In the genomic region with DNA sequence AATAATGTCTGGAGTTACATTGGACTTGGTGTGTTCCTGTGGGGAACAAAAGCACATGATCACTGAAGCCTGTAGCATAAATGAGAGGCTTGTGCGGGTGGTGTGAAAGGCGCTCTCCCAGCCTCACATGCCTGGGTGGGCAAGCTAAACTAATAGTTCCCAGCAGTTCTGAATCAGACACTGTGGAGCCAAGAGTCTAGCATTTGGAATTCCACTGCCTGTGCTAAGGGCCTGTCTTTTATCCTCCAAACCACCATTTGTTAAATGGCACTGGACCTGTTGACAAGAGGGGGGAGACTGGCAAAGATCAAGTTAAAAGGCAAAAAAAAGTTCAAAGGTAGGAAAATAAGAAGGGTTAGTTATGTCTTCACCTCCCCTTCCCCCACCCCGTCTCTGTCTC, we compare ENCODE assay signal across 8 mouse cellular contexts. TPM values are rescaled to one million over a fixed set of nuclear protein-coding genes. Genes with fewer than 3 reads are reported as not detected.
DNase-seq lines count a peak whose midpoint lies in the region; ATAC-seq and TF ChIP-seq lines count a peak whose summit lies in the region.

No protein-coding gene starts in this region.

- no peak overlapping the region for H3K9ac ChIP-seq in heart, embryonic 13.5 days
- H3K9ac ChIP-seq in midbrain, postnatal 0 days (replicated peaks; ENCODE audit: low read length, poor library complexity, severe bottlenecking) = no peak overlapping the region

- intact Hi-C loops in heart, postnatal 36 days (cut with DNase I) = no loop called here

- no peak overlapping the region for H3K4me2 ChIP-seq in heart, embryonic 13.5 days
- no peak overlapping the region for H3K4me2 ChIP-seq in midbrain, postnatal 0 days (ENCODE audit: low read depth, low read length, poor library complexity, severe bottlenecking)

- no peak overlapping the region for H3K4me3 ChIP-seq in heart, embryonic 13.5 days
- H3K4me3 ChIP-seq in midbrain, postnatal 0 days (ENCODE audit: low read depth, low read length) = no peak overlapping the region

- ATAC-seq in heart, embryonic 13.5 days (ENCODE audit: extremely low read depth, insufficient number of reproducible peaks, low FRiP score, low TSS enrichment) = no peak
- no peak for ATAC-seq in midbrain, postnatal 0 days (ENCODE audit: low FRiP score)

- no peak for DNase-seq in heart, postnatal 36 days
- DNase-seq in brain, adult 2 months (ENCODE audit: low read depth, low spot score) = peak; percentile 52
- DNase-seq in forelimb bud, embryonic 11.5 days (ENCODE audit: low read depth, low spot score) = peak; percentile 71
- DNase-seq in midbrain, postnatal 0 days (ENCODE audit: low spot score) = peak; percentile 46
- DNase-seq in adrenal gland, postnatal 25 days = no peak
- DNase-seq in adrenal gland, adult (ENCODE audit: inconsistent age in 2 of 2, low spot score in 1 of 2) = no peak
- no peak for DNase-seq in lung, postnatal 14 days

- peak overlapping the region; percentile 75 for H3K27ac ChIP-seq in heart, embryonic 13.5 days (replicated peaks)
- no peak overlapping the region for H3K27ac ChIP-seq in midbrain, postnatal 0 days (ENCODE audit: low read depth, low read length)

- no peaks in the 10 kb centered on the region for H3K27me3 ChIP-seq in heart, embryonic 13.5 days (replicated peaks)
- no peaks in the 10 kb centered on the region for H3K27me3 ChIP-seq in midbrain, postnatal 0 days (ENCODE audit: insufficient read depth, low read length)

- peaks cover 39% of the 10 kb centered on the region for H3K4me1 ChIP-seq in heart, embryonic 13.5 days
- no peaks in the 10 kb centered on the region for H3K4me1 ChIP-seq in midbrain, postnatal 0 days (ENCODE audit: insufficient read depth, low read length)

- WGBS in heart, embryonic 13.5 days = 41% methylated on average over 3 of the region's 3 CpGs
- 50% methylated on average over 3 of the region's 3 CpGs for WGBS in midbrain, postnatal 0 days

- TF ChIP-seq CTCF in midbrain, postnatal 0 days (IDR thresholded peaks at IDR 0.05) = no peak

- no peaks in the 10 kb centered on the region for H3K9me3 ChIP-seq in heart, embryonic 13.5 days
- H3K9me3 ChIP-seq in midbrain, postnatal 0 days (ENCODE audit: low read length) = no peaks in the 10 kb centered on the region

- H3K36me3 ChIP-seq in heart, embryonic 13.5 days = peaks cover 10% of the 10 kb centered on the region
- H3K36me3 ChIP-seq in midbrain, postnatal 0 days (ENCODE audit: insufficient read depth, low read length) = no peaks in the 10 kb centered on the region

RNA-seq across cellular contexts. Expression of a gene that starts 18.3 kb away (rescaled TPM):
- 28.3 and 29.2 TPM in 2 replicates for polyA plus RNA-seq in heart, embryonic 13.5 days (2015; fragmentation: Nextera tagmentation; extraction: Ambion mirVana)
- total RNA-seq in heart, postnatal 36 days (2021) = 10 to 100 TPM; 13.7 to 15.9 TPM
- total RNA-seq in midbrain, postnatal 0 days (2014; rRNA removed) = 53.2 and 57.8 TPM in 2 replicates
- polyA plus RNA-seq in midbrain, postnatal 0 days (2015; fragmentation: Nextera tagmentation; extraction: Ambion mirVana) = 30.0 and 31.3 TPM in 2 replicates
- total RNA-seq in adrenal gland, postnatal 25 days (2021) = 40.7 and 50.1 TPM in 2 replicates

RNA-seq across cellular contexts. Expression of a gene that starts 46.7 kb away (rescaled TPM):
- polyA plus RNA-seq in heart, embryonic 13.5 days (2015; fragmentation: Nextera tagmentation; extraction: Ambion mirVana) = 38.0 and 41.5 TPM in 2 replicates
- total RNA-seq in heart, postnatal 36 days (2021) = 10 to 100 TPM; 70.2 to 99.0 TPM
- total RNA-seq in midbrain, postnatal 0 days (2014; rRNA removed) = 28.0 and 32.0 TPM in 2 replicates
- 15.4 and 15.8 TPM in 2 replicates for polyA plus RNA-seq in midbrain, postnatal 0 days (2015; fragmentation: Nextera tagmentation; extraction: Ambion mirVana)
- total RNA-seq in adrenal gland, postnatal 25 days (2021) = 21.9 and 24.7 TPM in 2 replicates

Comparison
In these comparisons a context has a peak if more than half of its experiments do, and no peak if none do; other contexts are left out.
1. DNase-seq: peak in brain, adult 2 months (single experiment), forelimb bud, embryonic 11.5 days (single experiment) and midbrain, postnatal 0 days (single experiment); none in heart, postnatal 36 days (0 of 2), adrenal gland, postnatal 25 days (single experiment), adrenal gland, adult (0 of 2) and lung, postnatal 14 days (single experiment).